Mouse (Mus musculus) kidney, embryonic 16.5 days (tissue): Measurements from ENCODE around the gene Gstm3. TPM values are rescaled to one million over a fixed set of nuclear protein-coding genes. Genes with fewer than 3 reads are reported as not detected.
"Not testable (repeated sequence)": the region's sequence is repeated elsewhere in the genome, so short reads cannot be mapped to it uniquely, and the experiment has no call there.

Source experiments
- ATAC-seq: fragments of 200-750 bp; cut with Nextera tagmentation; 2 replicates; pipeline ENCODE4 v1.8.0; 2017; ENCODE audit warnings: moderate TSS enrichment; ENCODE audit not compliant: low FRiP score, low TSS enrichment
- H3K27ac ChIP-seq: fragments of 300-500 bp; sonication (generic); 2 replicates; pipeline ENCODE4 v1.5.1; 2014; ENCODE audit warnings: low read length
- H3K27me3 ChIP-seq: fragments of 300-500 bp; sonication (generic); 2 replicates; pipeline ENCODE4 v1.6.1; 2014; ENCODE audit warnings: low read length, control low read depth, mixed read lengths; ENCODE audit not compliant: insufficient read depth
- H3K36me3 ChIP-seq: fragments of 300-500 bp; sonication (generic); 2 replicates; pipeline ENCODE4 v1.6.1; 2014; ENCODE audit warnings: low read length, control low read depth, mixed read lengths; ENCODE audit not compliant: insufficient read depth
- H3K4me1 ChIP-seq: fragments of 300-500 bp; sonication (generic); 2 replicates; pipeline ENCODE4 v1.6.1; 2014; ENCODE audit warnings: low read length, control low read depth, mixed read lengths; ENCODE audit not compliant: insufficient read depth
- H3K4me2 ChIP-seq: fragments of 300-500 bp; sonication (generic); replicated peaks from 2 replicates; pipeline ENCODE4 v1.6.1; 2014; ENCODE audit warnings: low read depth, low read length
- H3K4me3 ChIP-seq: fragments of 300-500 bp; sonication (generic); 2 replicates; pipeline ENCODE4 v1.5.1; 2014; ENCODE audit warnings: mild to moderate bottlenecking, low read length
- H3K9ac ChIP-seq: fragments of 300-500 bp; sonication (generic); replicated peaks from 2 replicates; pipeline ENCODE4 v1.6.1; 2014; ENCODE audit warnings: low read length
- H3K9me3 ChIP-seq: fragments of 300-500 bp; sonication (generic); 2 replicates; pipeline ENCODE4 v1.6.1; 2016; ENCODE audit warnings: low read length, control low read depth
- WGBS: fragments of 180-500 bp; shearing (Covaris S2); extraction: QIAGEN DNeasy Blood & Tissue Kit; methylation state at CpG from one replicate; pipeline ENCODE4 v1.1.7; 2014; 5-methylcytosine and 5-hydroxymethylcytosine counted together
- polyA plus RNA-seq: library from polyadenylated mRNA; unstranded; fragments of >200 nt; fragmentation: Nextera tagmentation; extraction: Ambion mirVana; gene quantifications from 2 replicates; pipeline ENCODE4 v1.2.1, GENCODE M21; 2015

Gstm3 gene
- 0.18 and 0.24 TPM in 2 replicates for polyA plus RNA-seq

GRCm38 (mm10) chr3:107968724-107969395 lies at the start of gene Gstm3:
TSS of gene Gstm3 (minus strand) at chr3:107969283.
- no peak for ATAC-seq
- no peak within 1 kb of the TSS for H3K27ac ChIP-seq
- no peaks in the 10 kb centered on the region for H3K9me3 ChIP-seq
- H3K36me3 ChIP-seq, result no peaks in the 10 kb centered on the region
- no peak within 1 kb of the TSS for H3K4me2 ChIP-seq
- no peaks in the 10 kb centered on the region for H3K27me3 ChIP-seq
- H3K4me1 ChIP-seq, result no peaks in the 10 kb centered on the region
- WGBS, result 57% methylated on average over 13 of the region's 13 CpGs
- H3K4me3 ChIP-seq, result no peak within 1 kb of the TSS
- H3K9ac ChIP-seq, result no peak within 1 kb of the TSS

DNA sequence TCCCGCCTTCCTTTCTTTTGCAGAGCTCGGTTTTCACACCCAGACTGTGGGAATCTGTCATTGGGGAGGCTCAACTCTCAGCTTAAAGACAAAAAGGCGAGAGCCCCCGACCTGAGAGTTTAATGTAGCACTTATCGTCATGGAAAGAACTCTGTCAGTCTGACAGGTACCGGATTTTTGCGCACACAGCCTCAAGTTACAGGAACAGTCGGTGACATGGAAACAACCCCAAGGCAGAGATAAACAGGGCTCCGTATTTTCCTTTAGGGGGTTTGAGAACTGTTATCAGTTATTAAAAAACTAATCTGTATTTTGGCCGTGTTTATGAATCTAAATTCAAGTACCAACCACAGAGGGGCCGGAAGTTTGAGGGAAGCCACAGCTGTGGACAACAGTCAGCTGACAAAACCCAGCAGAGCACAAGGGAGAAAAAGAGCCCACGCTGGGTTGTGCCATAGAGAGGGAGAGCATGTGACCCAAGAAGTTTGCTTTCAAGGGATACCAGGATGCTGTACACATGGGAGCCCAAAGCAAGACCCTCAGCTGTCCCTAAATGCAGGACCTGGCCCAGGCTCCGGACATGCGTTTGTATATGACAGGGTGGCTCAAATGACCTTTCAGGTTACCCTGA lies 49.2 kb upstream of the Gstm3 start:
- H3K9me3 ChIP-seq, result no peaks in the 10 kb centered on the region
- peak overlapping the region; percentile 92 for H3K4me2 ChIP-seq
- no peaks in the 10 kb centered on the region for H3K36me3 ChIP-seq
- H3K9ac ChIP-seq, result peak overlapping the region; percentile 69
- H3K4me1 ChIP-seq, result peaks cover 16% of the 10 kb centered on the region
- H3K4me3 ChIP-seq, result peak overlapping the region; percentile 53
- 21% methylated on average over 14 of the region's 14 CpGs for WGBS
- peak overlapping the region; percentile 81 for H3K27ac ChIP-seq
- no peak; the same call in 1 of the 2 replicates for ATAC-seq
- H3K27me3 ChIP-seq, result no peaks in the 10 kb centered on the region

GRCm38 (mm10) chr3:108017473-108018189 lies 48.5 kb upstream of the Gstm3 start, which contains the start of gene Gstm1:
TSS of gene Gstm1 (minus strand) at chr3:108017973.
- Histone ChIP-seq H3K4me1 (peaks cover 23% of the 10 kb centered on the region), H3K27me3 (no peaks in the 10 kb centered on the region), H3K9ac (peak within 1 kb of the TSS; percentile 69), H3K36me3 (no peaks in the 10 kb centered on the region), H3K27ac (peak within 1 kb of the TSS; percentile 93), H3K4me2 (peak within 1 kb of the TSS; percentile 92), H3K9me3 (no peaks in the 10 kb centered on the region), H3K4me3 (peak within 1 kb of the TSS; percentile 53)
- under 1% methylated on average over 31 of the region's 31 CpGs for WGBS
- ATAC-seq, result peak; percentile 99

DNA sequence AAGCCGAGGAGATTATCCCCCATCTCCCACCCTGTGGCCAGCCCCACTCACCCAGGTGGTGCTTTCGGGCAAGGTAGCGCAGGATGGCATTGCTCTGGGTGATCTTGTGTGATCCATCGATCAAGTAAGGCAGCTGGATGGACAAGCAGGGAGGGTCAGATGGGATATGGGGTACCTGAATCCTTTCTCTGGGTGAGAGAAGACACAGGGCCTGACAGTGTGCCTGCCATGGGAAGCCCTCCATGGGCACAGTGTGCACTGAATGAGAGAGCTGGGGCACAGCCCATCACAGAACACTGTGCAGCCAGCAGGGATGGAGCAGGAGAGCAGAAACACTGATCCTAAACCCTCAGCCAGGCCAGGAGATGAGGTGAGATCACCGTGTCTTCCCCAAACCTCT lies 47.4 kb upstream of the Gstm3 start:
- Histone ChIP-seq H3K9ac (peak overlapping the region; percentile 68; the same call in 1 of the 2 replicates), H3K4me1 (peaks cover 23% of the 10 kb centered on the region)
- H3K4me3 ChIP-seq, H3K9me3 ChIP-seq, H3K4me2 ChIP-seq, ATAC-seq, H3K36me3 ChIP-seq, H3K27me3 ChIP-seq, H3K27ac ChIP-seq: not testable (repeated sequence)
- WGBS, result 89% methylated on average over 5 of the region's 5 CpGs

DNA sequence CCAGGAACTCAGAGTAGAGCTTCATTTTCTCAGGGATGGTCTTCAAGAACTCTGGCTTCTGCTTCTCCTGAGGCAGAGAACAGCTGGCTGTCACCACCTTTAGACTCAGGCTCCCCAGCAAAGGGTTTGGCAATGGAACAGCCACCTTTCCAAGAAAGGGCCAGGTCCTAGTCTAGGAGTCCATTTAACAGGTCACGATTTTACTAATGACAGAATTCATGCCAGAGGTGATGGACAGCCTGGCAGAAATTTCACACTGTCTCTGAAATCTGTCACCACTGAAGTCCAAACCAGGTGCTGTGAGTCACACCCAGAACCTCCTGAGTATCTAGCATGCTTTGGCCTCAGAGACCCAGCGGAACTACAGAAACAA lies 45.9 kb upstream of the Gstm3 start:
- Histone ChIP-seq H3K4me1 (peaks cover 23% of the 10 kb centered on the region), H3K27me3 (no peaks in the 10 kb centered on the region)
- 90% methylated on average over 2 of the region's 2 CpGs for WGBS

DNA sequence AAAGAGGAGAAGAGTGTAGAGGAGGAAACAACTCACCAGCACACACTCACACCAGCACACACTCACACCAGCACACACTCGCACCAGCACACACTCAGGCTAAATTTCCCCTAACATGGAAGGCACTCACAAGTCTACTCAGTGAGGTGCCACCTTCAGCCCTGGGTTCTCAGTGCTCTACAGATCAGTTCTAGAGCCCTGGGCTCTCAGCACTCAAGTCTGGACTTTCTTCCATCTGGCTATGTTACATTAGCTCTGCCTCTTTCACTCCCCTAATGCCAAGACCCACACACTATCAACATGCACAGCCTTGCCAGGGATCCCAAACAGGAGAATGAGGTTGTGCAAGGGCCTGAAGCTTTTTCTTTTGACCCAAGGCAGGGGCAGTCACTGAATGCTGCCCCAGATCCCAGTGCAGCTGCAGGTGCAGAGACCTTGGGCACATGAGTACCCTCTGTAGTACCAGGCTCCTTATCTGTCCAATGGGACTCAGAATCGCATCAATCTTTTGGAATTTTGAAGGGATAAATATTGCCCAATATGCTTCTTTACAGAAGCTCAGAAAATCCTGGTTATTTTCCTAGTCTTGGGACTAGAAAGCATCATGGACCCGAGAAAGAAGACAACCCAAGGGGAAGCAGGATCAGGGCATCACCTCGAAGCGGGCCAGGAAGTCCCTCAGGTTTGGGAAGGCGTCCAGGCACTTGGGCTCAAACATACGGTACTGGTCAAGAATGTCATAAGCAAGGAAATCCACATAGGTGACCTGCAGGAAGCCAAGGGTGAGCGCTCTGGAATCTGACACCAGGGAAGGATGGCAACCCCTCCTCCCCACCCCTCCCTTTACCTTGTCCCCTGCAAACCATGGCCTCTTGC lies 45.3 kb upstream of the Gstm3 start:
- Histone ChIP-seq H3K36me3 (no peaks in the 10 kb centered on the region), H3K4me2 (no peak overlapping the region), H3K4me1 (peaks cover 23% of the 10 kb centered on the region), H3K27me3 (no peaks in the 10 kb centered on the region), H3K27ac (no peak overlapping the region), H3K9ac (no peak overlapping the region), H3K4me3 (no peak overlapping the region), H3K9me3 (no peaks in the 10 kb centered on the region)
- ATAC-seq, result no peak
- WGBS, result 60% methylated on average over 7 of the region's 8 CpGs

More for the DNA sequence above, 45.9 kb upstream of the Gstm3 start:
- Histone ChIP-seq H3K36me3 (no peaks in the 10 kb centered on the region), H3K9ac (no peak overlapping the region), H3K9me3 (no peaks in the 10 kb centered on the region), H3K4me3 (no peak overlapping the region), H3K27ac (no peak overlapping the region), H3K4me2 (no peak overlapping the region)
- ATAC-seq, result no peak

- H3K9ac ChIP-seq, result no peak overlapping the region
- no peak overlapping the region for H3K4me2 ChIP-seq
- no peak overlapping the region for H3K4me3 ChIP-seq
- peaks cover 20% of the 10 kb centered on the region for H3K4me1 ChIP-seq
- 69% methylated on average over 4 of the region's 4 CpGs for WGBS
- H3K27me3 ChIP-seq, result no peaks in the 10 kb centered on the region
- peak overlapping the region; percentile 0; the same call in 1 of the 2 replicates for H3K27ac ChIP-seq
- H3K36me3 ChIP-seq, result no peaks in the 10 kb centered on the region
- ATAC-seq, result no peak
- H3K9me3 ChIP-seq, result no peaks in the 10 kb centered on the region
Observed at GRCm38 (mm10) chr3:108013331-108013871, 44.3 kb upstream of the Gstm3 start.

DNA sequence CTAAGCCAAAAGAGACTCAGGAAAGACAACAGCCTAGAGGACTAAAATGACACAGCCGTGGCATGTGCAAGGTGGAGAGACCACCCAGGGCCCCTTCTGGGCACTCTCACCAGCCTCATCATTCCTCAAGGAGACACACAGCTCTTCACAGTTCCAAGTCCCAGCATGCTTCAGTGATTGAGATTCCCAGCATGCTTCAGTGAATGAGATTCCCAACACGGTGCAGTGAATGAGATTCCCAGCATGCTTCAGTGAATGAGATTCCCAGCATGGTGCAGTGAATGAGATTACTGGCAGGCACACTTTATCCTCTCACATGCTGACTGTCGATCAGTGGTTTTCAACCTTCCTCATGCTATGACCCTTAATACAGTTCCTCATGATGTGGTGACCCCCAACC lies 42.5 kb upstream of the Gstm3 start:
- no peaks in the 10 kb centered on the region for H3K36me3 ChIP-seq
- peaks cover 10% of the 10 kb centered on the region; the same call in 1 of the 2 replicates for H3K4me1 ChIP-seq
- ATAC-seq, result no peak
- 76% methylated on average over 3 of the region's 3 CpGs for WGBS
- H3K27me3 ChIP-seq, result no peaks in the 10 kb centered on the region
- no peaks in the 10 kb centered on the region for H3K9me3 ChIP-seq
- H3K4me2 ChIP-seq, result no peak overlapping the region
- H3K9ac ChIP-seq, result no peak overlapping the region
- no peak overlapping the region for H3K4me3 ChIP-seq
- H3K27ac ChIP-seq, result no peak overlapping the region

DNA sequence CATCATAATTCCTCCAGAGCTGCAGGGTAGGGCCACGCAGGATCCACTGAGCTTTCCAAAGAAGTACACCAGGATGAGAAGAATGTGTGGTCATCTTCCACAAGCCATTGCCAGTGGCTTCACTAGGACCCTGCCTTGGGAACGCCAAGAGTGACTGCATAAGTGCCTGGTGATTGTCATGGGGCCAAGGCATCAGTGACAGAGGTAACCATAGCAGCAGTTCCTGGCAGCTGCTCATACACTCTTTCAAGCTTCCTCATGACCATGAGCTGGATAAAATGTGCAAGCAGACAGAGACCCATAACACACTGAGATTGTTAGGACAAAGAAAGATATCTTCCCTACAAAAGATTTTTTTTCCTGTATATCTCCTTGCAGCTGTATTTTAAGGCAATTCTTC lies 41.2 kb upstream of the Gstm3 start:
- H3K36me3 ChIP-seq, result no peaks in the 10 kb centered on the region
- no peak overlapping the region for H3K4me2 ChIP-seq
- H3K4me1 ChIP-seq, result peaks cover 10% of the 10 kb centered on the region; the same call in 1 of the 2 replicates
- ATAC-seq, result no peak
- H3K27me3 ChIP-seq, result no peaks in the 10 kb centered on the region
- H3K4me3 ChIP-seq, result no peak overlapping the region
- WGBS, result 61% methylated on average over 2 of the region's 2 CpGs
- H3K9ac ChIP-seq, result no peak overlapping the region
- no peaks in the 10 kb centered on the region for H3K9me3 ChIP-seq
- H3K27ac ChIP-seq, result no peak overlapping the region
